Mouse (Mus musculus) E14TG2a.4 (cell line): ENCODE results near the gene Rabac1.

Experiments used
- CTCF ChIP-seq: conservative IDR thresholded peaks from 2 replicates; pipeline ENCODE4 v1.5.1; 2014; ENCODE audit warnings: low read length
- NANOG ChIP-seq: IDR thresholded peaks from 2 replicates; pipeline ENCODE4 v1.6.1; 2014; ENCODE audit warnings: borderline replicate concordance, low read length, mixed read lengths
- POU5F1 ChIP-seq: IDR thresholded peaks from 2 replicates; pipeline ENCODE4 v1.6.1; 2014; ENCODE audit warnings: low read length, borderline replicate concordance

- TF ChIP-seq CTCF: peak; percentile 50
- TF ChIP-seq NANOG: no peak
- no peak for TF ChIP-seq POU5F1
These were observed 37.7 kb upstream of the Rabac1 start for GRCm38 (mm10) chr7:25010090-25010913.
